Mouse (Mus musculus) ES-E14 (cell line): Measurements from ENCODE around the gene Lgals2. TPM values are rescaled to one million over a fixed set of nuclear protein-coding genes. Genes with fewer than 3 reads are reported as not detected.

Experiments used
- DNase-seq: peaks from one replicate; pipeline ENCODE4 v3.0.0-alpha.2; 2013; ENCODE audit warnings: low read depth, low spot score
- H3K27ac ChIP-seq: 2 replicates; pipeline ENCODE4 v1.5.1; 2012; ENCODE audit warnings: low read depth, mild to moderate bottlenecking, low read length, moderate library complexity, mixed read lengths; ENCODE audit not compliant: poor library complexity, insufficient read depth, severe bottlenecking
- H3K36me3 ChIP-seq: 2 replicates; pipeline ENCODE4 v1.6.1; 2012; ENCODE audit warnings: mild to moderate bottlenecking, low read length, moderate library complexity, mixed read lengths; ENCODE audit not compliant: control insufficient read depth, poor library complexity, insufficient read depth, severe bottlenecking
- H3K4me1 ChIP-seq, 2 experiments: fragments of 150-350 bp in 1 of 2; sonication (generic) in 1 of 2; 2 replicates each; pipeline ENCODE4 v1.6.1; 2012; ENCODE audit warnings: low read length in 2 of 2, mild to moderate bottlenecking in 1 of 2, mixed read lengths in 1 of 2; ENCODE audit not compliant: control insufficient read depth in 2 of 2, insufficient read depth in 2 of 2, poor library complexity in 1 of 2
- H3K4me3 ChIP-seq, 2 experiments: fragments of 150-350 bp in 1 of 2; sonication (generic) in 1 of 2; 2 replicates each; pipeline ENCODE4 v1.5.1; 2012; ENCODE audit warnings: low read length in 2 of 2, low read depth in 1 of 2, mild to moderate bottlenecking in 1 of 2, mixed read lengths in 1 of 2; ENCODE audit not compliant: insufficient read depth in 1 of 2, poor library complexity in 1 of 2, severe bottlenecking in 1 of 2
- H3K9ac ChIP-seq: 2 replicates; pipeline ENCODE4 v1.6.1; 2012; ENCODE audit warnings: low read depth, mild to moderate bottlenecking, low read length, mixed read lengths; ENCODE audit not compliant: poor library complexity, insufficient read depth, severe bottlenecking
- H3K9me3 ChIP-seq: fragments of 150-350 bp; sonication (generic); 2 replicates; pipeline ENCODE4 v1.6.1; 2012; ENCODE audit warnings: low read depth, mild to moderate bottlenecking, low read length; ENCODE audit not compliant: control insufficient read depth, insufficient read depth
- CHD2 ChIP-seq: IDR thresholded peaks from 2 replicates; pipeline ENCODE4 v1.6.1; 2014; ENCODE audit warnings: mild to moderate bottlenecking, low read depth, low read length, inconsistent platforms
- HCFC1 ChIP-seq: IDR thresholded peaks from 2 replicates; pipeline ENCODE4 v1.6.1; 2012; ENCODE audit warnings: low read length, inconsistent platforms, borderline replicate concordance; ENCODE audit not compliant: insufficient read depth
- MAFK ChIP-seq: IDR thresholded peaks from 2 replicates; pipeline ENCODE4 v1.6.1; 2014; ENCODE audit warnings: mild to moderate bottlenecking, low read depth, low read length, inconsistent platforms; ENCODE audit not compliant: insufficient read depth
- ZC3H11A ChIP-seq: IDR thresholded peaks from 2 replicates; pipeline ENCODE4 v1.6.1; 2012; ENCODE audit warnings: low read depth, mild to moderate bottlenecking, inconsistent platforms, low read length, borderline replicate concordance
- ZNF384 ChIP-seq: IDR thresholded peaks from 2 replicates; pipeline ENCODE4 v1.6.1; 2012; ENCODE audit warnings: low read depth, low read length, inconsistent platforms
- in situ Hi-C, 2 experiments: fragments of 600-800 bp; cut with MboI; formaldehyde crosslinking; loops; one replicate each; pipeline ENCODE4 v1.15.1; 2025; ENCODE audit warnings: low sequenced_read_pairs in 2 of 2, inconsistent platforms in 1 of 2; ENCODE audit not compliant: unreplicated experiment in 2 of 2
- total RNA-seq: library from RNA; depleted of rRNA; stranded (reverse); fragments of 300-350 nt; gene quantifications from 2 replicates; pipeline ENCODE4 v1.2.3, GENCODE M21; 2012

Lgals2 gene
- total RNA-seq, 1 experiment: 4.2 TPM

GRCm38 (mm10) chr15:78845867-78846266, 9.5 kb downstream of the Lgals2 start:
- H3K27ac ChIP-seq: no peak overlapping the region
- peaks cover 7 to 33% of the 10 kb centered on the region in 2 experiments; a peak in 2 of 4 replicates for H3K4me1 ChIP-seq
- no peak overlapping the region for H3K4me3 ChIP-seq
- H3K36me3 ChIP-seq: no peaks in the 10 kb centered on the region
- H3K9me3 ChIP-seq: no peaks in the 10 kb centered on the region
- no peak overlapping the region for H3K9ac ChIP-seq
- in situ Hi-C loops: no loop called here
- no peak for DNase-seq
- TF ChIP-seq MAFK: no peak
- no peak for TF ChIP-seq HCFC1
- TF ChIP-seq ZC3H11A: no peak
- TF ChIP-seq CHD2: no peak
- no peak for TF ChIP-seq ZNF384

GRCm38 (mm10) chr15:78845321-78845720, 10.0 kb downstream of the Lgals2 start:
- no peak for DNase-seq
- Histone ChIP-seq H3K36me3 (no peaks in the 10 kb centered on the region), H3K4me3 (no peak overlapping the region), H3K4me1 (peaks cover 7 to 33% of the 10 kb centered on the region in 2 experiments; a peak in 2 of 4 replicates), H3K9ac (no peak overlapping the region; the same call in 1 of the 2 replicates), H3K27ac (peak overlapping the region; percentile 14; the same call in 1 of the 2 replicates), H3K9me3 (no peaks in the 10 kb centered on the region)
- in situ Hi-C loops: no loop called here
- TF ChIP-seq ZC3H11A: no peak
- TF ChIP-seq MAFK: no peak
- no peak for TF ChIP-seq CHD2
- TF ChIP-seq HCFC1: no peak
- no peak for TF ChIP-seq ZNF384

- no peaks in the 10 kb centered on the region for H3K9me3 ChIP-seq
- no peaks in the 10 kb centered on the region for H3K36me3 ChIP-seq
- H3K4me3 ChIP-seq: no peak overlapping the region
- no peak for DNase-seq
- in situ Hi-C loops: no loop called here
- TF ChIP-seq HCFC1 (no peak), MAFK (no peak), ZC3H11A (no peak), CHD2 (no peak), ZNF384 (no peak)
- H3K9ac ChIP-seq: no peak overlapping the region
- peaks cover 7 to 33% of the 10 kb centered on the region in 2 experiments; a peak in 2 of 4 replicates for H3K4me1 ChIP-seq
- no peak overlapping the region for H3K27ac ChIP-seq
These were observed 10.5 kb downstream of the Lgals2 start for GRCm38 (mm10) chr15:78844791-78845190.

GRCm38 (mm10) chr15:78843581-78844469, 11.5 kb downstream of the Lgals2 start:
- H3K9me3 ChIP-seq: no peaks in the 10 kb centered on the region
- H3K9ac ChIP-seq: no peak overlapping the region
- no peak for DNase-seq
- no peaks in the 10 kb centered on the region for H3K36me3 ChIP-seq
- H3K27ac ChIP-seq: no peak overlapping the region
- H3K4me3 ChIP-seq: no peak overlapping the region
- in situ Hi-C loops: no loop called here
- no peak for TF ChIP-seq ZC3H11A
- TF ChIP-seq MAFK: no peak
- TF ChIP-seq ZNF384: no peak
- no peak for TF ChIP-seq CHD2
- no peak for TF ChIP-seq HCFC1
- H3K4me1 ChIP-seq: peaks cover 6 to 26% of the 10 kb centered on the region in 2 experiments; a peak in 2 of 4 replicates
